Mouse (Mus musculus): Measurements from ENCODE around the gene Arfgef2. TPM values are rescaled to one million over a fixed set of nuclear protein-coding genes. Genes with fewer than 3 reads are reported as not detected.
A peak's percentile ranks its signal among the peaks of the same experiment; 100 is the strongest.

Gene Arfgef2
- total and polyA plus RNA-seq, 2 experiments from 2014 or later: 3.4 to 27.8 TPM

- Histone ChIP-seq H3K4me2 (ENCODE audit: low read depth, low read length, poor library complexity, severe bottlenecking) (no peak overlapping the region), H3K27ac (ENCODE audit: low read depth, low read length) (no peak overlapping the region), H3K4me3 (ENCODE audit: low read depth, low read length) (no peak overlapping the region), H3K9me3 (ENCODE audit: low read length) (no peaks in the 10 kb centered on the region), H3K36me3 (ENCODE audit: insufficient read depth, low read length) (peaks cover 80% of the 10 kb centered on the region), H3K4me1 (ENCODE audit: insufficient read depth, low read length) (no peaks in the 10 kb centered on the region), H3K9ac (replicated peaks; ENCODE audit: low read length, poor library complexity, severe bottlenecking) (no peak overlapping the region), H3K27me3 (ENCODE audit: insufficient read depth, low read length) (no peaks in the 10 kb centered on the region)
- no peak for ATAC-seq (ENCODE audit: low FRiP score)
- TF ChIP-seq CTCF (IDR thresholded peaks at IDR 0.05): no peak
- no peak for DNase-seq (ENCODE audit: low spot score)
- WGBS: 94% methylated on average over 20 of the region's 20 CpGs
Measured at GRCm38 (mm10) chr2:166870271-166870865, 65.0 kb downstream of the Arfgef2 start.

DNA sequence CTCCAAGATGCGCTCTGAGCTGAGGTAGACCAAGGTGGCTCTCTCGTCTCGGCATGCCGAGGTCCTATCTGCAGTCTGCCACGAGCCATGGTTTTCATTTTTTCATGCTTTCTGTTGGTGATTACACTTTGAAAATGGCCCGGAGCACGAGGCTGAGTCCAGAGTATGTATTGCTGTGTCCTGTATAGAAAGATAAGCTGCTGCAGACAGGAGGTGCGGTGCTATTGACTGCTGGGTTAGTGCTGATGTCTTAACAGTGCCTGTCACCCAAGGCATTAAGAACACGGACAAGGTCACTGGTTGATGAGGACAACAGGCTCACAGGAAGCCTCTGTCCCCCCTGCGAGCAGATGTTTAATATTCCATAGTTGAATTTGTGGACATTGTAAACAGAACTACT, 65.5 kb downstream of the Arfgef2 start:
- ATAC-seq (ENCODE audit: low FRiP score) (no peak), DNase-seq (ENCODE audit: low spot score) (no peak)
- no peak for TF ChIP-seq CTCF (IDR thresholded peaks at IDR 0.05)
- no peak overlapping the region for H3K4me2 ChIP-seq (ENCODE audit: low read depth, low read length, poor library complexity, severe bottlenecking)
- no peaks in the 10 kb centered on the region for H3K9me3 ChIP-seq (ENCODE audit: low read length)
- WGBS: 90% methylated on average over 10 of the region's 10 CpGs
- peaks cover 75% of the 10 kb centered on the region for H3K36me3 ChIP-seq (ENCODE audit: insufficient read depth, low read length)
- H3K4me3 ChIP-seq (ENCODE audit: low read depth, low read length): no peak overlapping the region
- H3K4me1 ChIP-seq (ENCODE audit: insufficient read depth, low read length): no peaks in the 10 kb centered on the region
- no peak overlapping the region for H3K9ac ChIP-seq (replicated peaks; ENCODE audit: low read length, poor library complexity, severe bottlenecking)
- H3K27ac ChIP-seq (ENCODE audit: low read depth, low read length): no peak overlapping the region
- no peaks in the 10 kb centered on the region for H3K27me3 ChIP-seq (ENCODE audit: insufficient read depth, low read length)

DNA sequence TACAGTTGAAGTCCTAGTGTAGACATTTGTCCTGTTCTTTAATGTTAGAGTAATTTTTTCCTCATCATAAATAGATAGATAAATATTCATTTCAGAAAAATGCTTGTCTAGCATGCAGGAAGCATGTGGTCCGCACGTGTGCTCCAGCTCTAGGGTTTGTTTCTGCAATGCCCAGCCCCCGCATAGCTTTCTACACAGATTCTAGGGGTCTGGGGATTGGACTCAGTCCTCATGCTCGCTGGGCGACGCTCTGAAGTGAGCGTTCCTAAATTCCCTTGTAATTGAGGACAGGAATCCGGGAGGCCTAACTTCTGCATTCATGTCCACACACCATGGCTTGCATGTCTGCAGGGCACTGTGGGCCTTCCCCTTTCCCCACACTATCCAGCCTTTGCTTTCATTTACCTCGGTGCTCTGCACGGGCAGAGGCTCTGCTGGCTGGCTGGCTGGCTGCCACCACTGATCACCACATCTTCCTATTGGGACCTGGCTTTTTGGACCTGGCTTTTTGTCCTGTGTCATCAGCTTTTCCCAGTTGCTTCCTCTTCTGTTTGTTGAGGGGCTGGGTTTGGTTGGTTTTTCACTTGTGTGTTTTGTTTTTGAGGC, 69.4 kb downstream of the Arfgef2 start:
- TF ChIP-seq CTCF (IDR thresholded peaks at IDR 0.05): no peak
- Histone ChIP-seq H3K4me1 (ENCODE audit: insufficient read depth, low read length) (no peaks in the 10 kb centered on the region), H3K4me3 (ENCODE audit: low read depth, low read length) (no peak overlapping the region), H3K9ac (replicated peaks; ENCODE audit: low read length, poor library complexity, severe bottlenecking) (no peak overlapping the region), H3K4me2 (ENCODE audit: low read depth, low read length, poor library complexity, severe bottlenecking) (no peak overlapping the region), H3K27me3 (ENCODE audit: insufficient read depth, low read length) (no peaks in the 10 kb centered on the region), H3K36me3 (ENCODE audit: insufficient read depth, low read length) (peaks cover 56% of the 10 kb centered on the region), H3K27ac (ENCODE audit: low read depth, low read length) (no peak overlapping the region), H3K9me3 (ENCODE audit: low read length) (no peaks in the 10 kb centered on the region)
- no peak for ATAC-seq (ENCODE audit: low FRiP score)
- 83% methylated on average over 10 of the region's 10 CpGs for whole genome bisulfite sequencing
- DNase-seq (ENCODE audit: low spot score): peak; percentile 18

DNA sequence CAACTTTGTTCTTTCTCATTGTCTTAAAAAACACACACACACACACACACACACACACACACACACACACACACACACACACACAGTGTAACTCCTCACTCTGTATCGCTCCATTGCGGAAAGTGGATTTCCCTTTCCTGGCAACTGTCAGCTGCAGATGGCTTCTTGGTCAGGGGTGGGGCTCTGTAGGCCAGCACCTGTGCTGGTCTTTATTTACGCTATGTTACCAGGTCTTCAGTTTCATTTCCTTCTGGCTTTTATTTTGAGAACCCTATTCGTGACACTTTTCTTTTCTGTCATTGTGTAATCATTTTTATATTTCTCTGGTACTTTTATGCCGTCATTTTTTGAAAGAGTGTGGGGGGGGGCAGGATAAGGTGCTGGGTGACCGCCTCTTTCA, 70.2 kb downstream of the Arfgef2 start:
- Histone ChIP-seq H3K9ac (replicated peaks; ENCODE audit: low read length, poor library complexity, severe bottlenecking) (no peak overlapping the region), H3K4me2 (ENCODE audit: low read depth, low read length, poor library complexity, severe bottlenecking) (no peak overlapping the region), H3K27me3 (ENCODE audit: insufficient read depth, low read length) (no peaks in the 10 kb centered on the region), H3K9me3 (ENCODE audit: low read length) (no peaks in the 10 kb centered on the region), H3K4me3 (ENCODE audit: low read depth, low read length) (no peak overlapping the region), H3K4me1 (ENCODE audit: insufficient read depth, low read length) (no peaks in the 10 kb centered on the region), H3K36me3 (ENCODE audit: insufficient read depth, low read length) (peaks cover 49% of the 10 kb centered on the region), H3K27ac (ENCODE audit: low read depth, low read length) (no peak overlapping the region)
- TF ChIP-seq CTCF (IDR thresholded peaks at IDR 0.05): no peak
- DNase-seq (ENCODE audit: low spot score) (peak; percentile 21), ATAC-seq (ENCODE audit: low FRiP score) (no peak)
- 88% methylated on average over 6 of the region's 6 CpGs for WGBS

DNA sequence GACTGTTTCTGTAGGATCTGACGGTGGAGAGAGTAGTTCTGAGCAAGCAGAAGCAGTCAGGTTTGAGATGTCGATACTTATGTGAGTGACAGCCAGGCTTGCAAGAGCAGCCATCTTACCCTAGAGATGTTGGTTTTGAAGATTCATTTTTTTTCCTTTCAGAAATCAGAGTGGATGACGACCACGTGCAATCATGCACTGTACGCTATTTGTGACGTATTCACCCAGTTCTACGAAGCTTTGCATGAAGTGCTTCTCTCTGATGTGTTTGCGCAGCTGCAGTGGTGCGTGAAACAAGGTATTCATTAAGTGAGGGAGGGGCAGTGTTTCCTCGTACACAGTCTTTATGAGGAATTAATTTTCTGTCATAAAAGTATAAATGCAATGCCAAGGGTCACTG, 70.9 kb downstream of the Arfgef2 start:
- no peak overlapping the region for H3K4me3 ChIP-seq (ENCODE audit: low read depth, low read length)
- no peak overlapping the region for H3K9ac ChIP-seq (replicated peaks; ENCODE audit: low read length, poor library complexity, severe bottlenecking)
- 90% methylated on average over 10 of the region's 10 CpGs for WGBS
- no peaks in the 10 kb centered on the region for H3K27me3 ChIP-seq (ENCODE audit: insufficient read depth, low read length)
- no peaks in the 10 kb centered on the region for H3K9me3 ChIP-seq (ENCODE audit: low read length)
- H3K27ac ChIP-seq (ENCODE audit: low read depth, low read length): no peak overlapping the region
- TF ChIP-seq CTCF (IDR thresholded peaks at IDR 0.05): no peak
- peaks cover 46% of the 10 kb centered on the region for H3K36me3 ChIP-seq (ENCODE audit: insufficient read depth, low read length)
- ATAC-seq (ENCODE audit: low FRiP score) (no peak), DNase-seq (ENCODE audit: low spot score) (no peak)
- no peak overlapping the region for H3K4me2 ChIP-seq (ENCODE audit: low read depth, low read length, poor library complexity, severe bottlenecking)
- no peaks in the 10 kb centered on the region for H3K4me1 ChIP-seq (ENCODE audit: insufficient read depth, low read length)

- DNase-seq (ENCODE audit: low spot score) (no peak), ATAC-seq (ENCODE audit: low FRiP score) (no peak)
- Histone ChIP-seq H3K9ac (replicated peaks; ENCODE audit: low read length, poor library complexity, severe bottlenecking) (no peak overlapping the region; the same call in 1 of the 2 replicates), H3K36me3 (ENCODE audit: insufficient read depth, low read length) (peaks cover 27% of the 10 kb centered on the region), H3K27me3 (ENCODE audit: insufficient read depth, low read length) (no peaks in the 10 kb centered on the region), H3K4me3 (ENCODE audit: low read depth, low read length) (no peak overlapping the region), H3K9me3 (ENCODE audit: low read length) (no peaks in the 10 kb centered on the region), H3K27ac (ENCODE audit: low read depth, low read length) (no peak overlapping the region), H3K4me1 (ENCODE audit: insufficient read depth, low read length) (no peaks in the 10 kb centered on the region), H3K4me2 (ENCODE audit: low read depth, low read length, poor library complexity, severe bottlenecking) (no peak overlapping the region)
- 82% methylated on average over 7 of the region's 7 CpGs for WGBS
- TF ChIP-seq CTCF (IDR thresholded peaks at IDR 0.05): no peak
Measured at GRCm38 (mm10) chr2:166885066-166885465, 79.7 kb downstream of the Arfgef2 start.

All from midbrain, postnatal 0 days (tissue).